8 mouse cellular contexts compared by ENCODE assay signal in genomic region chr7:48908521-48909341, GRCm38 (mm10). TPM values are rescaled to one million over a fixed set of nuclear protein-coding genes. Genes with fewer than 3 reads are reported as not detected.
DNase-seq lines count a peak whose midpoint lies in the region; TF ChIP-seq lines count a peak whose summit lies in the region.

Gene Nav2, plus strand, starts transcription at chr7:48908716.

- H3K9me3 ChIP-seq in megakaryocyte, embryonic 14.5 days: no peaks in the 10 kb centered on the region

- no peak within 1 kb of the TSS for H3K4me3 ChIP-seq in cerebellum, adult 2 months (replicated peaks; ENCODE audit: insufficient read depth, low read depth, low read length)
- H3K4me3 ChIP-seq in megakaryocyte, embryonic 14.5 days (replicated peaks): peak within 1 kb of the TSS; percentile 80

- intact Hi-C loops in gastrocnemius, postnatal 14 days (cut with DNase I; ENCODE audit: low total_unique reads): no loop called here

- TF ChIP-seq CTCF in cerebellum, adult 2 months (IDR thresholded peaks at IDR 0.05; ENCODE audit: borderline replicate concordance, insufficient read depth, low read depth, low read length): no peak

- no peaks in the 10 kb centered on the region for H3K4me1 ChIP-seq in cerebellum, adult 2 months (ENCODE audit: control insufficient read depth, insufficient read depth, low read length)
- peaks cover 41% of the 10 kb centered on the region for H3K4me1 ChIP-seq in megakaryocyte, embryonic 14.5 days

- TF ChIP-seq POLR2A in cerebellum, adult 2 months (IDR thresholded peaks at IDR 0.05; ENCODE audit: borderline replicate concordance, insufficient read depth, low read length): no peak

- H3K36me3 ChIP-seq in megakaryocyte, embryonic 14.5 days (replicated peaks; ENCODE audit: low read length): no peaks in the 10 kb centered on the region

- no peak for DNase-seq in cerebellum, adult 2 months
- no peak for DNase-seq in cerebellum, adult 11-12 months
- peak; percentile 14 to 31 for DNase-seq in CD8-positive naive resting alpha-beta T cell, adult 2 months (ENCODE audit: low read depth in 2 of 2, low spot score in 2 of 2)
- DNase-seq in gastrocnemius, postnatal 14 days: no peak
- DNase-seq in induced T-regulatory cell, adult 2 months (ENCODE audit: low read depth): peak; percentile 61
- DNase-seq in urinary bladder, postnatal 4 days (ENCODE audit: low spot score in 2 of 2): no peak
- no peak for DNase-seq in yolk sac, embryonic 10.5 days (ENCODE audit: low spot score)

- no peaks in the 10 kb centered on the region for H3K27me3 ChIP-seq in cerebellum, adult 2 months (ENCODE audit: control insufficient read depth, insufficient read depth, low read length)
- H3K27me3 ChIP-seq in megakaryocyte, embryonic 14.5 days (replicated peaks): peaks cover 2% of the 10 kb centered on the region

- 88% methylated on average over 8 of the region's 8 CpGs for WGBS in cerebellum, adult 2 months

- no peak within 1 kb of the TSS for H3K27ac ChIP-seq in cerebellum, adult 2 months (ENCODE audit: insufficient read depth, low read length)

RNA-seq across cellular contexts. Expression of gene Nav2, which starts in this region (rescaled TPM):
- polyA plus RNA-seq in cerebellum, adult 2 months (2012; rRNA removed): 32.5 and 35.8 TPM in 2 replicates
- 10 to 100 TPM; 26.2 to 39.3 TPM for total RNA-seq in gastrocnemius, postnatal 14 days (2021)
- polyA plus RNA-seq in megakaryocyte, embryonic 14.5 days (2012; ENCODE audit: insufficient read depth, low replicate concordance): 1.2 and 1.3 TPM in 2 replicates

Comparison
In these comparisons a context has a peak if more than half of its experiments do, and no peak if none do; other contexts are left out.
1. RNA of gene Nav2 (polyA plus RNA-seq): 32.5 to 35.8 TPM in cerebellum, adult 2 months; 1.2 to 1.3 TPM in megakaryocyte, embryonic 14.5 days; every median in the first group is over 10 times any median in the second.
2. DNase-seq: peak in CD8-positive naive resting alpha-beta T cell, adult 2 months (2 of 2) and induced T-regulatory cell, adult 2 months (single experiment); none in cerebellum, adult 2 months (0 of 2), cerebellum, adult 11-12 months (single experiment), gastrocnemius, postnatal 14 days (single experiment), urinary bladder, postnatal 4 days (0 of 2) and yolk sac, embryonic 10.5 days (single experiment).